Mouse (Mus musculus) CH12.LX (cell line): ENCODE measurements at regions not wholly inside any gene's neighbourhood (a gene's known extent, or its start where the extent isn't known, plus 50 kb on each side); places are given as distances from the start of the nearest gene placed in this dataset.

Experiments used
- DNase-seq: peaks from one replicate; pipeline ENCODE4 v3.0.0-alpha.2; 2013; ENCODE audit errors: extremely low read depth
- H3K27ac ChIP-seq: 2 replicates; pipeline ENCODE4 v1.5.1; 2012; ENCODE audit warnings: low read depth, mild to moderate bottlenecking, control low read depth, moderate library complexity; ENCODE audit not compliant: insufficient read depth
- H3K27me3 ChIP-seq: replicated peaks from 2 replicates; pipeline ENCODE3; 2012; ENCODE audit warnings: inconsistent platforms
- H3K36me3 ChIP-seq, 2 experiments: replicated peaks in 1 of 2; 2 replicates each; pipeline versions ENCODE3 to v1.6.1; 2012; ENCODE audit warnings: inconsistent platforms in 1 of 2, low read length in 1 of 2, mild to moderate bottlenecking in 1 of 2, mixed read lengths in 1 of 2, moderate library complexity in 1 of 2; ENCODE audit not compliant: control insufficient read depth in 1 of 2, insufficient read depth in 1 of 2
- H3K4me1 ChIP-seq, 2 experiments: 2 replicates each; pipeline ENCODE4 v1.6.1; 2012; ENCODE audit warnings: inconsistent platforms in 1 of 2, moderate library complexity in 1 of 2; ENCODE audit not compliant: insufficient read depth in 2 of 2, control insufficient read depth in 1 of 2
- H3K4me2 ChIP-seq: 2 replicates; pipeline ENCODE4 v1.6.1; 2012; ENCODE audit warnings: low read depth, mild to moderate bottlenecking, control low read depth; ENCODE audit not compliant: poor library complexity, insufficient read depth, severe bottlenecking
- H3K4me3 ChIP-seq, 3 experiments: fragments of 150-350 bp in 1 of 3; sonication (generic) in 1 of 3; replicated peaks in 1 of 3; 2 replicates each; pipeline versions ENCODE3 to v1.5.1; 2011 to 2012; ENCODE audit warnings: low read depth in 2 of 3, low read length in 2 of 3, mild to moderate bottlenecking in 2 of 3, moderate library complexity in 2 of 3, control low read depth in 1 of 3, improper control_type of control experiment in 1 of 3, inconsistent platforms in 1 of 3, mixed read lengths in 1 of 3; ENCODE audit not compliant: poor library complexity in 1 of 3
- H3K79me2 ChIP-seq: replicated peaks from 2 replicates; pipeline ENCODE4 v1.6.1; 2012; ENCODE audit warnings: mild to moderate bottlenecking, moderate library complexity; ENCODE audit not compliant: control insufficient read depth, poor library complexity, insufficient read depth, severe bottlenecking; ENCODE audit errors: extremely low read depth
- H3K9ac ChIP-seq: 2 replicates; pipeline ENCODE4 v1.6.1; 2012; ENCODE audit warnings: low read depth, mild to moderate bottlenecking, control low read depth, moderate library complexity; ENCODE audit not compliant: insufficient read depth
- H3K9me3 ChIP-seq: replicated peaks from 2 replicates; pipeline ENCODE3; 2012; ENCODE audit warnings: low read length, inconsistent platforms, mixed read lengths
- JUND ChIP-seq: conservative IDR thresholded peaks from 2 replicates; pipeline ENCODE4 v1.6.1; 2011; ENCODE audit warnings: low read depth, low read length, improper control_type of control experiment
- MAFK ChIP-seq: IDR thresholded peaks from 2 replicates; pipeline ENCODE4 v1.6.1; 2011; ENCODE audit warnings: low read length, improper control_type of control experiment; ENCODE audit not compliant: insufficient replicate concordance
- MAX ChIP-seq: IDR thresholded peaks from 2 replicates; pipeline ENCODE4 v1.6.1; 2011; ENCODE audit warnings: low read length, improper control_type of control experiment
- MEF2A ChIP-seq: IDR thresholded peaks from 2 replicates; pipeline ENCODE4 v1.6.1; 2014; ENCODE audit warnings: low read depth, mild to moderate bottlenecking, inconsistent platforms, low read length, improper control_type of control experiment, borderline replicate concordance
- ZKSCAN1 ChIP-seq: IDR thresholded peaks from 2 replicates; pipeline ENCODE4 v1.6.1; 2012; ENCODE audit warnings: low read depth, inconsistent platforms, low read length, improper control_type of control experiment, borderline replicate concordance
- ZNF384 ChIP-seq: IDR thresholded peaks from 2 replicates; pipeline ENCODE4 v1.6.1; 2012; ENCODE audit warnings: low read depth, low read length, improper control_type of control experiment, inconsistent platforms
- dilution Hi-C: fragments of 300-500 bp; cut with MboI; formaldehyde crosslinking; loops from 2 replicates; pipeline ENCODE4 v1.14.3; 2020; ENCODE audit warnings: low sequenced_read_pairs; ENCODE audit not compliant: extremely low pct_unique_long_range_greater_than_20kb, extremely low pct_ligation_motif_present
- in situ Hi-C: fragments of 300-500 bp; cut with MboI; formaldehyde crosslinking; loops from 3 replicates; pipeline ENCODE4 v1.14.3; 2019; ENCODE audit warnings: low sequenced_read_pairs, low pct_ligation_motif_present, low pct_unique_long_range_greater_than_20kb, mixed read lengths

GRCm38 (mm10) chr13:42358588-42358987 lies 57.3 kb downstream of the Edn1 start:
- H3K4me3 ChIP-seq: no peak overlapping the region
- dilution Hi-C loops: no loop called here
- TF ChIP-seq MAX: no peak
- TF ChIP-seq, all 38 proteins: peak for 0
- H3K27me3 ChIP-seq: no peaks in the 10 kb centered on the region
- H3K4me2 ChIP-seq: no peak overlapping the region
- no peaks in the 10 kb centered on the region for H3K36me3 ChIP-seq
- peaks cover 0 to 3% of the 10 kb centered on the region in 2 experiments; a peak in 1 of 4 replicates for H3K4me1 ChIP-seq
- in situ Hi-C loops: no loop called here
- no peak overlapping the region for H3K9ac ChIP-seq
- H3K27ac ChIP-seq: no peak overlapping the region
- H3K79me2 ChIP-seq: no peaks in the 10 kb centered on the region
- H3K9me3 ChIP-seq: peaks cover 2% of the 10 kb centered on the region
- no peak for DNase-seq

- H3K4me1 ChIP-seq: peaks cover 6 to 29% of the 10 kb centered on the region in 2 experiments
- H3K4me3 ChIP-seq: no peak overlapping the region
- no peak for TF ChIP-seq ZNF384
- no peak for TF ChIP-seq JUND
- peak; percentile 71; the same call in 1 of the 2 replicates for TF ChIP-seq MEF2A
- TF ChIP-seq MAFK: peak; percentile 64; the same call in 1 of the 2 replicates
- H3K4me2 ChIP-seq: peak overlapping the region; percentile 10; the same call in 1 of the 2 replicates
- in situ Hi-C loops: no loop called here
- dilution Hi-C loops: no loop called here
- no peaks in the 10 kb centered on the region for H3K79me2 ChIP-seq
- H3K27me3 ChIP-seq: no peaks in the 10 kb centered on the region
- no peaks in the 10 kb centered on the region for H3K36me3 ChIP-seq
- peak; percentile 33 for DNase-seq
- H3K9me3 ChIP-seq: peaks cover 12% of the 10 kb centered on the region
- H3K27ac ChIP-seq: no peak overlapping the region
- H3K9ac ChIP-seq: no peak overlapping the region
These were observed 66.6 kb downstream of the Edn1 start for GRCm38 (mm10) chr13:42367655-42368554.

DNA sequence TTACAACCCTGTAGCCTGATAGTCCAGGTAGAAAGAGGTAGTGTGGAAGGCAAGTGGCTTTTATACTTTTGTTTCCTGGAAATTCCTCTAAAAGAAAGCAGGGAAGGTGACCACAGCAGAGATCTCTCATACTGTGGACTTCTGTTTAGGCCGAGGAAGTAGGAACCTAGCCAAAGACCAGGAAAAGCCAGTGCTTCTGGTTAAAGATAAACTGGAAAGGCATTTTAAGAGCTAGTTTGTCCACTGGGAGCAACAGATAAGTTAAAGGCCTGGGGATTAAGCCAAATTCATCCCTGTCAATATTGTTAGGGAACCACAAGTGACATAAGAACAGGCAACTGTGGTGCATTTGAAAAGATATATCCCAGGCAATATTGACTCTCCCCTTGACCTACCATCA lies 68.5 kb downstream of the Edn1 start:
- Histone ChIP-seq H3K4me2 (no peak overlapping the region), H3K9ac (no peak overlapping the region), H3K4me1 (peaks cover 18 to 45% of the 10 kb centered on the region in 2 experiments), H3K36me3 (no peaks in the 10 kb centered on the region), H3K4me3 (no peak overlapping the region), H3K27me3 (no peaks in the 10 kb centered on the region), H3K79me2 (no peaks in the 10 kb centered on the region), H3K9me3 (peaks cover 8% of the 10 kb centered on the region), H3K27ac (no peak overlapping the region)
- dilution Hi-C loops (no loop called here), in situ Hi-C loops (no loop called here)
- no peak for DNase-seq
- TF ChIP-seq ZKSCAN1: no peak
